Mouse (Mus musculus) kidney, adult 18-20 months (tissue): ENCODE measurements around the gene Wsb1.

Experiments used
- DNase-seq: peaks from one replicate; pipeline ENCODE4 v3.0.0; 2021

The Wsb1 gene

GRCm38 (mm10) chr11:79214015-79214418, 40.5 kb downstream of the Wsb1 start:
- DNase-seq, result peak; percentile 95

- no peak for DNase-seq
Measured at GRCm38 (mm10) chr11:79209882-79210471, 44.5 kb downstream of the Wsb1 start.

- no peak for DNase-seq
Measured at GRCm38 (mm10) chr11:79209113-79209512, 45.4 kb downstream of the Wsb1 start.

- DNase-seq, result no peak
Measured at GRCm38 (mm10) chr11:79208462-79208861, 46.0 kb downstream of the Wsb1 start.

- DNase-seq, result no peak
Measured at GRCm38 (mm10) chr11:79207691-79208090, 46.8 kb downstream of the Wsb1 start.

GRCm38 (mm10) chr11:79204444-79204843, 50.0 kb downstream of the Wsb1 start:
- DNase-seq, result no peak

GRCm38 (mm10) chr11:79200502-79200901, 54.0 kb downstream of the Wsb1 start:
- no peak for DNase-seq

- DNase-seq, result no peak
Measured at GRCm38 (mm10) chr11:79198562-79198961, 55.9 kb downstream of the Wsb1 start.

- no peak for DNase-seq
Measured at GRCm38 (mm10) chr11:79197846-79198235, 56.6 kb downstream of the Wsb1 start.

GRCm38 (mm10) chr11:79196876-79197845, 57.3 kb downstream of the Wsb1 start:
- no peak for DNase-seq

- no peak for DNase-seq
Measured at GRCm38 (mm10) chr11:79196196-79196869, 58.1 kb downstream of the Wsb1 start.

- DNase-seq, result peak; percentile 34
Measured at GRCm38 (mm10) chr11:79192176-79192575, 62.3 kb downstream of the Wsb1 start.

GRCm38 (mm10) chr11:79191214-79191613, 63.3 kb downstream of the Wsb1 start:
- no peak for DNase-seq

GRCm38 (mm10) chr11:79190257-79190656, 64.2 kb downstream of the Wsb1 start:
- no peak for DNase-seq
